Mouse (Mus musculus): Measurements from ENCODE around the gene Stambpl1. TPM values are rescaled to one million over a fixed set of nuclear protein-coding genes. Genes with fewer than 3 reads are reported as not detected.

Stambpl1 gene
- polyA plus RNA-seq, 1 experiment from 2014 or later, result 3.7 TPM

DNA sequence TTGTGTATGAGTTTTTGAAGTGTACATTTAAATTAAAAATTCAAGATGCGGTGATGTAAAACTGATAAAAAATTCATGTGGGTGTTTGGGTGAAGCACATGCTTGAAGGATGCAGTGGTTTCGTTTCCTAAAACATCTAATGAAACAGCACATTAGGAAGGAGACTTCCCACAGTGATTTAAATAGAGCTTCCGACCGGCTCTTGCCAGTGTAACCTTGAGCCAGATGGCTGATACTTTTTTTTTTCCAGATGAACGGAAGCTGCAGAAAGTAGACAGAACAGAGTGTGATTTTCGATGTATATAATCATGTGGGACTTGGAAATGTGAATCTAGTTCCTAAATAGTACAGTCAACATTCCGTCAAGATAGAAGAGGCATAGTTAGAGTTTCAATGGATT is 39.6 kb downstream of the Stambpl1 start:
- no peaks in the 10 kb centered on the region for H3K27me3 ChIP-seq (ENCODE audit: insufficient read depth, poor library complexity, severe bottlenecking)
- H3K36me3 ChIP-seq, result no peaks in the 10 kb centered on the region
- peaks cover 7% of the 10 kb centered on the region; the same call in 1 of the 2 replicates for H3K4me1 ChIP-seq (replicated peaks)
- no peaks in the 10 kb centered on the region for H3K9me3 ChIP-seq
- H3K4me3 ChIP-seq, result no peak overlapping the region
- H3K27ac ChIP-seq, result no peak overlapping the region
- DNase-seq (ENCODE audit: low spot score), result no peak
- 77% methylated on average over 7 of the region's 7 CpGs for WGBS

DNA sequence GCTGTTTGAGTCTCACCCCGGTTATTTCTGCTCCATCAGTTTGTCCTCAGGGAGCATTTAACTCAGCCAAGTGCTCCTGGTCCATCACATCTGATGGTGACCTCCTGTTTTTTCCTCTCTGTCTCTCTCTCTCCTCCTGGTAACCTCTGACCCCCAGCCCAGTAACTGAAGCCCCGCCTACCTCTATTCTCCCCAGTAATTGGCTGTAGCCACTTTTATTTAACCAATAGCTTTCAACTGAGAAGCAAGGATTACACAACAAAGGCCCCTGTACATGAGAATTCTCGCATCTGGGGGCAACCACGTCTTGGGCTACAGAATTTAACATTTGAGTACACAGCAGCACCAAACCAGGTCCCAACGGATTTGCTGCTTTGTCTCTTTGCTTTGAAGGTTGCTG is 40.3 kb downstream of the Stambpl1 start:
- no peak for DNase-seq (ENCODE audit: low spot score)
- peaks cover 7% of the 10 kb centered on the region; the same call in 1 of the 2 replicates for H3K4me1 ChIP-seq (replicated peaks)
- no peak overlapping the region for H3K27ac ChIP-seq
- no peaks in the 10 kb centered on the region for H3K36me3 ChIP-seq
- no peak overlapping the region for H3K4me3 ChIP-seq
- H3K9me3 ChIP-seq, result no peaks in the 10 kb centered on the region
- H3K27me3 ChIP-seq (ENCODE audit: insufficient read depth, poor library complexity, severe bottlenecking), result no peaks in the 10 kb centered on the region
- WGBS, result 47% methylated on average over 5 of the region's 5 CpGs

DNA sequence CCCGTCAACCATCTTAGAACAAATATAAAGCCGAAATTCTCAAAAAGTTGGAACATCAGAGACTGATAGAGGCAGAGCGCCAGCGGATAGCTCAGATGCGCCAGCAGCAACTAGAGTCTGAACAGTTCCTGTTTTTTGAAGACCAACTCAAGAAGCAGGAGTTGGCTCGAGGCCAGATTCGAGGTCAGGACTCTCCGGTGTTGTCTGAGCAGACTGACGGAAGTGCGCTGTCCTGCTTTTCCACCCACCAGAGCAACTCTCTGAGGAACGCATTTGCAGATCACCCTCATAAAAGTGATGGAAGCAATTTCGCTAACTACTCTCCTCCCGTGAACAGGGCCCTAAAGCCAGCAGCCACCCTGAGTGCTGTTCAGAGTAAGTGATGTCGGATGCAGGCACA is 41.9 kb downstream of the Stambpl1 start:
- 94% methylated on average over 14 of the region's 14 CpGs for WGBS
- H3K36me3 ChIP-seq, result no peaks in the 10 kb centered on the region
- H3K9me3 ChIP-seq, result no peaks in the 10 kb centered on the region
- no peak overlapping the region for H3K4me3 ChIP-seq
- H3K27me3 ChIP-seq (ENCODE audit: insufficient read depth, poor library complexity, severe bottlenecking), result no peaks in the 10 kb centered on the region
- no peak for DNase-seq (ENCODE audit: low spot score)
- no peak overlapping the region for H3K27ac ChIP-seq
- H3K4me1 ChIP-seq (replicated peaks), result peaks cover 7% of the 10 kb centered on the region; the same call in 1 of the 2 replicates

DNA sequence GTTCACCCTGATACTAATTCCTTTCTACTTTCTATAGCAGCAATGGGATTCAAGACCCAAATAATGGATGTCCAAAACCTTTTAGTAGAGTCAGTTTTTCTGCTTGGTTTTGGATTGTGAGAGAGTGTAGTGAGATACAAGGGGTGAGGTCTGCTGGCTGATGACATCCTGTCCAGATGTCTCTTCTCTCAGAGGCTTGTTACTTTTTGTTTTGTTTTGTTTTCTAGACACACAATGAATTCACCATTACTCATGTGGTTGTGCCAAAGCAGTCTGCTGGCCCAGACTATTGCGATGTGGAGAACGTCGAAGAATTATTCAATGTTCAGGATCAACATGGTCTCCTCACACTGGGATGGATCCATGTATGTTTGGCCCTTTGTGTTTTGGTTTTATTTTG is 44.0 kb downstream of the Stambpl1 start:
- H3K4me1 ChIP-seq (replicated peaks), result peaks cover 7% of the 10 kb centered on the region; the same call in 1 of the 2 replicates
- H3K27ac ChIP-seq, result no peak overlapping the region
- no peaks in the 10 kb centered on the region for H3K27me3 ChIP-seq (ENCODE audit: insufficient read depth, poor library complexity, severe bottlenecking)
- no peaks in the 10 kb centered on the region for H3K9me3 ChIP-seq
- DNase-seq (ENCODE audit: low spot score), result no peak
- 94% methylated on average over 3 of the region's 3 CpGs for WGBS
- no peak overlapping the region for H3K4me3 ChIP-seq
- no peaks in the 10 kb centered on the region for H3K36me3 ChIP-seq

DNA sequence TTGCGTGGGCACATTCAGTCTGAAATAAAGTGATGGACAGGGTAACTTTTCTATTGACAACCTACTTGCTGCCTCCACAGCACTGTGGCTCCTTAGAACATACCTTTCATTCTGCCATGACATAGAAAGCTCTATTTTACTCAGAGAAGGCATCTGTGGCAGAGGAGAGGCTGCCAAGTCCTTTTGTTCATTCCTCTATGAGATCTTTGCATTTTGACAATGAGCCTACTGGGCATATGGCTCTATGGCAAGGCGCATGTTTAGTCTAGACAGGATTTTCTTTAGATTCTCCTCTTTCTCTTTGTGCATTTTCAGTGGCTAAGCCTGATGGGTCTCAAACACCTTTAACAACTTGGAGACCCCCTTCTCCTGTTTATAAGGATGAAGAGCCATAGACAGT is 45.7 kb downstream of the Stambpl1 start:
- 93% methylated on average over 2 of the region's 2 CpGs for WGBS
- H3K4me1 ChIP-seq (replicated peaks), result peaks cover under 1% of the 10 kb centered on the region; the same call in 1 of the 2 replicates
- no peak overlapping the region for H3K27ac ChIP-seq
- no peak overlapping the region for H3K4me3 ChIP-seq
- no peaks in the 10 kb centered on the region for H3K27me3 ChIP-seq (ENCODE audit: insufficient read depth, poor library complexity, severe bottlenecking)
- no peaks in the 10 kb centered on the region for H3K36me3 ChIP-seq
- no peak for DNase-seq (ENCODE audit: low spot score)
- no peaks in the 10 kb centered on the region for H3K9me3 ChIP-seq

DNA sequence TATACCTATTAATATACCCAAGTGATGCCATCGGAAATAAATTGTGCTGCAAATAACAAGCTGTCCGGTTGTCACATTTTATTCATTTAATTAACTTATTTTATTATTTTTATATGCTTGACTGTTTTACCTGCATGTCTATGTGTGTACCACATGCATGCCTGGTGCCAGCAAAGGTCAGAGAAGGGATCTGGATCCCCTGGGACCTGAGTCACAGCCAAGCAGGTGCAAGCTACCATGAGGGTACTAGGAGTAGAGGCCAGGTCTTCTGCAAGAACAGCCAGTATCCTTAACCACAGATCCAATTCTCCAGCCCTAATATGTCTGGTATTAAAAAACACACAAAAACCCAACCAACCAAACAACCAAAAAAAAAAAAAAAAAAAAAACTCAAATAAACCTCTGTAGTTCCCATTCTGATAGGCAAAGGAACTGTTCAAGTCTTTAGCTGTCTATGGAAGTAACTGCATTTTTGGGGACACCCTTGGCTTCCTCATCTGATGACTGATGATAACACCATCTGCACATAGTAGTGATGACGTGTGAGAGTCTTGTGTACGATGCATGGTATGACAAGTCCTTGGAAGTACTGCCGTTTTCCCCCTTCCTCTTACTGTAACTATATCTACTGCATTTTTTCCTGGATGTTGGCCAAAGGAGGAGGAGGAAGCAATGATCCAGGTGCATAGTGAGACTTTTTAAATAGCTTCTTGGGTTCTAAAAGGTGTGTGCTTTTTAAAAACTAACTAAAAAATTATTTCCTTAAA is 48.4 kb downstream of the Stambpl1 start:
- Histone ChIP-seq H3K4me1 (replicated peaks) (no peaks in the 10 kb centered on the region), H3K9me3 (no peaks in the 10 kb centered on the region), H3K36me3 (no peaks in the 10 kb centered on the region), H3K27me3 (ENCODE audit: insufficient read depth, poor library complexity, severe bottlenecking) (no peaks in the 10 kb centered on the region), H3K27ac (no peak overlapping the region), H3K4me3 (no peak overlapping the region)
- WGBS, result 94% methylated on average over 5 of the region's 5 CpGs
- DNase-seq (ENCODE audit: low spot score), result no peak

DNA sequence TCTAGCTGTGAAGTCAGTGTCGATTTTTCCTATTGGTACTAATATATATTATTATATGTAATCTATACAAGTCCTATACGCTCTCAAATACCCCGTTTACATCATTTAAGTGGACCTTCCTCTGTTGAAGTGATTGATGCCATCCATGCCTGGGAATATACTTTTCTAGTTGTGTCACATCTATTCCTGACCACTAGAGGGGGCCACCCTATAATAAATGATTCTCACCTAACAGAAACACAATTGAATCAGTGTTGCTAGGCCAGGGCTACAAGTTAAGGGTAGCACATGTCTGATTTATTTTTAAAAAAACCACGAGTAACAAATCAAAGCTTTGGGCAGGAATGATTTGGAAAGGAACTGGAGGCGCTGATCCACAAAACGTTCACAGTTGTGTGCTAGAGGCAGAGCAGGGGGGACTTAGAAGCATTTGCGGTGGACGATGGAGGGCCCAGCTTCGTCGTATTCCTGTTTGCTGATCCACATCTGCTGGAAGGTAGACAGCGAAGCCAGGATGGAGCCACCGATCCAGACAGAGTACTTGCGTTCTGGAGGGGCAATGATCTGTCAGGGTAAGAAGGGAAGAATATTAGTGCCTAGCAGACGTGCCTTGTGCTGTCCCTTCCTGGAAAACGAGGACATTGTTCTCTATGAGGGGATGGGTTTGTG is 49.4 kb downstream of the Stambpl1 start:
- Histone ChIP-seq H3K27me3 (ENCODE audit: insufficient read depth, poor library complexity, severe bottlenecking) (no peaks in the 10 kb centered on the region), H3K4me1 (replicated peaks) (no peaks in the 10 kb centered on the region), H3K27ac (no peak overlapping the region), H3K9me3 (no peaks in the 10 kb centered on the region), H3K4me3 (no peak overlapping the region), H3K36me3 (no peaks in the 10 kb centered on the region)
- DNase-seq (ENCODE audit: low spot score), result no peak
- 70% methylated on average over 15 of the region's 15 CpGs for WGBS

DNA sequence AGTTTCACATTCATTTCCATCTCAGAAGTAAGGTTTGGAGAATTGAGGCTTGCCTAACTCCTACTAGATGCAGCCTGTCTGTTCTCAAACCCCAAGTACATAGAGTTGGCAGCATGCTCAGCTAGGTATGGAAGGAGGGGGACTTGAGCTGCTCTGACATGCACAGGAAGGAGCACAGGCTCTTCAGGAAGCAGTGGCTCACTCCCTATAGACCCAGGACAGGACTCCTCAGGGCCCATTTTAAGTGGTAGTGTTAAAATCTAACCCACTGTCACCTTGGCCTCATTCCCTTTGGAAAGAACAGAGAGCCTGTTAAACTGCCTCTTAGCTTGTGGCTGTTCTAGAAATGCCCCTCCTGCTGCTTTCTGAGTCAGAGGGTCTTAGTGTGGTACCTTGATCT is 50.9 kb downstream of the Stambpl1 start:
- Histone ChIP-seq H3K36me3 (no peaks in the 10 kb centered on the region), H3K4me3 (no peak overlapping the region), H3K4me1 (replicated peaks) (no peaks in the 10 kb centered on the region), H3K9me3 (no peaks in the 10 kb centered on the region), H3K27ac (no peak overlapping the region), H3K27me3 (ENCODE audit: insufficient read depth, poor library complexity, severe bottlenecking) (no peaks in the 10 kb centered on the region)
- DNase-seq (ENCODE audit: low spot score), result no peak

DNA sequence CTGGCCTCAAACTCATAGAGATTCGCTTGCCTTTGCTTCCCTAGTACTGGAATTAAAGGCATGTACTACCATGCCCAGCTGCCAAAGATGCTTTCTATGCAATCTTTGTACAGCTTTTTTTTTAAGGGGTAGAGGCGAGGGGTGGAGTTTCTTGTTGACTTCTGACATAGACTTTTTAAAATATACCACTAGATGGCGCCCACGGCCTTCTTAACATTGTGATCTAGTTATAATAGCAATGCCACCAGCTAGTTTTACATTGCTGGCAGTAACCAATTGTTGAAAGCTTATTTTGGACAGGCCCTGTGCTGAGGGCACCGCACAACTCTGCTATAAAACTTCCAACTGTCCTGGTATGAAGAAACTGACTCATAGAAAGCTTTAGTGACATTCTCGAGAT is 52.0 kb downstream of the Stambpl1 start:
- DNase-seq (ENCODE audit: low spot score), result peak; percentile 37
- WGBS, result 19% methylated on average over 6 of the region's 6 CpGs
- Histone ChIP-seq H3K27ac (no peak overlapping the region), H3K36me3 (no peaks in the 10 kb centered on the region), H3K27me3 (ENCODE audit: insufficient read depth, poor library complexity, severe bottlenecking) (no peaks in the 10 kb centered on the region), H3K9me3 (no peaks in the 10 kb centered on the region), H3K4me1 (replicated peaks) (no peaks in the 10 kb centered on the region), H3K4me3 (no peak overlapping the region)

DNA sequence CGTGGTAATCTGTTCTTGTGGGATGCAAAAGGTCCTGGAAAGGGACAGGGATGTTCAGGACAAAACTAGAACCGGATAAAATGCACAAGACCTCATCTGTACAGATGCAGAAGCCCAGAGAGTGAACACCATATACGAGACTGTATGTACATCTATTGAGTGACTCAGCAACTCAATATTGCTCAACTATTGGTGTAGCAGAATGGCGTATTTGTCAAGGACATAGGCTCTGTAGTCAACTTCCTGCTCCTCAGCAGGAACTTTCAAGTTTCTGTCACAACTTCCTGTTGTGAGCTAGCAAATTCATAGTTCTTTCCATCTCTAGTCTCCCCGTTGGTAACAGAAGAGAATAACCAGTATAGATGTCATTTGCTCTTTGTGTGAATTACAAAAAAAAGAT is 56.5 kb downstream of the Stambpl1 start:
- no peaks in the 10 kb centered on the region for H3K4me1 ChIP-seq (replicated peaks)
- H3K27me3 ChIP-seq (ENCODE audit: insufficient read depth, poor library complexity, severe bottlenecking), result no peaks in the 10 kb centered on the region
- no peak overlapping the region for H3K27ac ChIP-seq
- H3K36me3 ChIP-seq, result no peaks in the 10 kb centered on the region
- WGBS, result 81% methylated on average over 5 of the region's 5 CpGs
- no peaks in the 10 kb centered on the region for H3K9me3 ChIP-seq
- no peak for DNase-seq (ENCODE audit: low spot score)
- no peak overlapping the region for H3K4me3 ChIP-seq

DNA sequence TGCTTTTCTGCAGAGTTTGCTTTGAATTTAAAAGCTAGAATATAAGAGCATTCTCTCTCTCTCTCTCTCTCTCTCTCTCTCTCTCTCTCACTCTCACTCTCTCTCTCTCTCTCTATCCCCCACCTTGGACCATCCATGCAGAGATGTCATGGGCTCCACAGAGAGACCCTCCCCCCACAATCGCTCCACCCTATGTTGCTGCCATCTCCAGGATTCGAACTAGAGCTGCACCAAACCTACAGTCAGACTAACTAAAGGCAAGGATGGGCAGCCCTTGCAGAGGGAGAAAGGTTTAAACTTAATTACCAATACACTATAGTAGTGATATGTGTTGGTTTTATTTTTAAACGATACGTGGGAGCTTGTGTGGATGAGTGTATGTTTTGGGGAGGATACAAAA is 58.6 kb downstream of the Stambpl1 start:
- DNase-seq (ENCODE audit: low spot score), result no peak
- no peak overlapping the region for H3K4me3 ChIP-seq
- H3K27me3 ChIP-seq (ENCODE audit: insufficient read depth, poor library complexity, severe bottlenecking), result no peaks in the 10 kb centered on the region
- no peaks in the 10 kb centered on the region for H3K9me3 ChIP-seq
- H3K27ac ChIP-seq, result no peak overlapping the region
- 0 out of 2 replicates have a peak, but pooled peaks cover 5% of the 10 kb centered on the region for H3K4me1 ChIP-seq (replicated peaks)
- no peaks in the 10 kb centered on the region for H3K36me3 ChIP-seq
- 88% methylated on average over 4 of the region's 4 CpGs for WGBS

DNA sequence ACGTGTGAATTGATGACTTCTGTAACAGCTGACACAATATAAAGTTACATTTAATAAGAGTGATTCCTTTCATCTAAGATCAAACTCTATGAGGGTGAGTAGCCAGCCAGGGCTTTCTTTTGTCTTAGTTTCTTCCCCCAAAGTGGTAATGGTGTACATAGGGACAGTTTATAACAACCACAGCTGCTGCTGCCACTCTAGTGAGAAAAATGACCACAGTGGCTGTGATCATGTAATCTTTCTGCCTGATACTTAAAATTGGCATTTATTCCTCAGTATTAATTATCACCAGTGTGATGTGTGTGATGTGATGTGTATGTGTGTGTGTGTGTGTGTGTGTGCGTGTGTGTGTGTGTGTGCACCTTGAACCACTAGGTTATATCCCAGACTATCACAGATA is 59.9 kb downstream of the Stambpl1 start:
- Histone ChIP-seq H3K4me3 (no peak overlapping the region), H3K36me3 (no peaks in the 10 kb centered on the region), H3K27ac (no peak overlapping the region), H3K9me3 (no peaks in the 10 kb centered on the region), H3K27me3 (ENCODE audit: insufficient read depth, poor library complexity, severe bottlenecking) (no peaks in the 10 kb centered on the region), H3K4me1 (replicated peaks) (0 out of 2 replicates have a peak, but pooled peaks cover 5% of the 10 kb centered on the region)
- WGBS, result 85% methylated on average over 2 of the region's 2 CpGs
- no peak for DNase-seq (ENCODE audit: low spot score)

DNA sequence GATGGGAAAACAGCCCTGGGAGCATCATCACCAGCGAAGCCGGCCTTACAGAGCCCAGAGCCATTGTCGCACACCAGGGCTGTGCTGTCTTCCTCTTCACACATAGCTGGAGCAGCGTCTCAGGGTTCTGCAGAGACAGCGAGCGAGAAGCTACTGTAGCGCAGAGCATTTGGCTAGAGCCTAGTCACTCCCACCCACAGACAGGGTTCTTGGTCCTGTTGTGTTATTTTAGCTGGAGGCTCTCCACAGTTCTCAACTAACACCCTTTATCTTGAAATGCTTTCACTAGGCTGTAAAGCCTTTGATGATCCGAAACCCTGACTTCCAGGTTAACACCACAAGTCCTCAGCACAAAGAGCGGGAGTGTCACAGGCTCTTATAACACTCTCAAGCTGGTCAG is 60.4 kb downstream of the Stambpl1 start:
- H3K27ac ChIP-seq, result no peak overlapping the region
- WGBS, result 82% methylated on average over 9 of the region's 9 CpGs
- 0 out of 2 replicates have a peak, but pooled peaks cover 5% of the 10 kb centered on the region for H3K4me1 ChIP-seq (replicated peaks)
- H3K36me3 ChIP-seq, result no peaks in the 10 kb centered on the region
- no peak overlapping the region for H3K4me3 ChIP-seq
- no peaks in the 10 kb centered on the region for H3K27me3 ChIP-seq (ENCODE audit: insufficient read depth, poor library complexity, severe bottlenecking)
- no peaks in the 10 kb centered on the region for H3K9me3 ChIP-seq
- no peak for DNase-seq (ENCODE audit: low spot score)
